Mouse (Mus musculus): ENCODE measurements around the gene Apoo. TPM values are rescaled to one million over a fixed set of nuclear protein-coding genes. Genes with fewer than 3 reads are reported as not detected.
"Not testable (repeated sequence)": the region's sequence is repeated elsewhere in the genome, so short reads cannot be mapped to it uniquely, and the experiment has no call there.

The Apoo gene
- total and polyA plus RNA-seq, 3 experiments, result 69.0 to 262 (median 183) TPM

DNA sequence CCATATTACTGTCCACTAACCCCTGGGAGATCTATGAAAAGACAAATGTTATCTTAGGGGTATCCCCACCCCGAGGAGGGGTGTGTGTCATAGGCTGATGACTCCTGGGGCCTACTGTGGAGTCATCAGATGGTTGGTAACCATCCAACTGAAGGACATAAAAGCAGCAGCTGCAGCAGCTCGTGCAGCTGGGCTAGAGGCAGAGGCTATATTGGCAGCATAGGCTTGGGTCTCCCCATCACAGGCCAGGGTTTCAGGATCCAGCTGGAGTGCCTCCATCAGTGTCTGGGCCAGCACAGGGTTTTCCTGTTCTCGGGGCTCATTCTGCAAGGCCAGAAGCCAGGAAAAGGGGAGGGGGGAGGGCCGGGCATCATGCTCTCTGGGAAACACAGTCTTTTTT, 92.4 kb downstream of the Apoo start:
- Histone ChIP-seq H3K27me3 (ENCODE audit: control insufficient read depth, insufficient read depth, low read length) (no peaks in the 10 kb centered on the region), H3K9ac (ENCODE audit: low read depth, low read length) (no peak overlapping the region), H3K79me2 (replicated peaks; ENCODE audit: control insufficient read depth, insufficient read depth, low read length) (no peaks in the 10 kb centered on the region), H3K4me3 (no peak overlapping the region), H3K27ac (no peak overlapping the region), H3K36me3 (ENCODE audit: control insufficient read depth, insufficient read depth, low read length) (no peaks in the 10 kb centered on the region), H3K4me1 (ENCODE audit: control insufficient read depth, insufficient read depth, low read length) (no peaks in the 10 kb centered on the region)
- intact Hi-C loops (cut with DNase I), result no loop called here
- DNase-seq, result peak in 1 of 2 experiments; percentile 4
- 37% methylated on average over 4 of the region's 4 CpGs for WGBS
- TF ChIP-seq EP300 (IDR thresholded peaks at IDR 0.05; ENCODE audit: insufficient read depth, low read depth, low read length) (no peak), CTCF (IDR thresholded peaks at IDR 0.05) (no peak), POLR2A (IDR thresholded peaks at IDR 0.05; ENCODE audit: insufficient read depth, low read depth, low read length) (no peak)

- H3K79me2 ChIP-seq (replicated peaks; ENCODE audit: control insufficient read depth, insufficient read depth, low read length); DNase-seq; intact Hi-C loops (cut with DNase I); H3K4me1 ChIP-seq (ENCODE audit: control insufficient read depth, insufficient read depth, low read length); H3K27me3 ChIP-seq (ENCODE audit: control insufficient read depth, insufficient read depth, low read length); H3K9ac ChIP-seq (ENCODE audit: low read depth, low read length); H3K27ac ChIP-seq; H3K4me3 ChIP-seq; H3K36me3 ChIP-seq (ENCODE audit: control insufficient read depth, insufficient read depth, low read length): not testable (repeated sequence)
- WGBS, result 86% methylated on average over 1 of the region's 3 CpGs
These were observed 94.6 kb downstream of the Apoo start for GRCm38 (mm10) chrX:94461513-94461912.

GRCm38 (mm10) chrX:94462604-94463429, 95.9 kb downstream of the Apoo start:
- DNase-seq; H3K36me3 ChIP-seq (ENCODE audit: control insufficient read depth, insufficient read depth, low read length); H3K9ac ChIP-seq (ENCODE audit: low read depth, low read length); H3K27ac ChIP-seq; H3K4me3 ChIP-seq; H3K27me3 ChIP-seq (ENCODE audit: control insufficient read depth, insufficient read depth, low read length); H3K79me2 ChIP-seq (replicated peaks; ENCODE audit: control insufficient read depth, insufficient read depth, low read length); intact Hi-C loops (cut with DNase I); H3K4me1 ChIP-seq (ENCODE audit: control insufficient read depth, insufficient read depth, low read length): not testable (repeated sequence)
- no CpG with 5 or more reads among the region's 7 CpGs for WGBS

Small RNA genes lying within 50 kb of the gene (microRNA-seq; reads per million reads assigned to microRNA genes)
- 0 reads per million in 2 experiments for gene Gm44477

Other genes starting within 250 kb of the Apoo start
- gene Zfx, start 243.4 kb upstream of the Apoo start, total RNA-seq (2021), result 10 to 100 TPM; 18.8 to 23.7 TPM
- 4.5 and 12.6 TPM in 2 replicates for gene Zfx, start 243.4 kb upstream of the Apoo start, polyA plus RNA-seq (2012; rRNA removed)
- 100 to 1,000 TPM; 102 to 153 TPM for gene Eif2s3x, start 154.3 kb upstream of the Apoo start, total RNA-seq (2021)
- gene Eif2s3x, start 154.3 kb upstream of the Apoo start, polyA plus RNA-seq (2012; rRNA removed), result 32.1 and 112 TPM in 2 replicates
- gene Klhl15, start 132.5 kb upstream of the Apoo start, total RNA-seq (2021), result 1 to 10 TPM; 6.1 to 9.1 TPM
- 3.4 TPM in 2 replicates for gene Klhl15, start 132.5 kb upstream of the Apoo start, polyA plus RNA-seq (2012; rRNA removed)
- gene Fam90a1b, start 340 bp upstream of the Apoo start, total RNA-seq (2021), result not detected
- gene Fam90a1b, start 340 bp upstream of the Apoo start, polyA plus RNA-seq (2012; rRNA removed), result not detected in 2 replicates
- gene Maged1, start 175.0 kb downstream of the Apoo start, total RNA-seq (2021), result 10 to 100 TPM; 88.7 to 96.1 TPM
- 117 and 135 TPM in 2 replicates for gene Maged1, start 175.0 kb downstream of the Apoo start, polyA plus RNA-seq (2012; rRNA removed)